Mouse (Mus musculus) spleen, embryonic (tissue): ENCODE measurements around the gene Mecom.

Source experiments
- CTCF ChIA-PET: fragments of 350-600 bp; sonication (Branson Sonifier 250); formaldehyde crosslinking; loops from one replicate; lab custom pipeline; 2022; lab: Charles Lee

Gene Mecom

DNA sequence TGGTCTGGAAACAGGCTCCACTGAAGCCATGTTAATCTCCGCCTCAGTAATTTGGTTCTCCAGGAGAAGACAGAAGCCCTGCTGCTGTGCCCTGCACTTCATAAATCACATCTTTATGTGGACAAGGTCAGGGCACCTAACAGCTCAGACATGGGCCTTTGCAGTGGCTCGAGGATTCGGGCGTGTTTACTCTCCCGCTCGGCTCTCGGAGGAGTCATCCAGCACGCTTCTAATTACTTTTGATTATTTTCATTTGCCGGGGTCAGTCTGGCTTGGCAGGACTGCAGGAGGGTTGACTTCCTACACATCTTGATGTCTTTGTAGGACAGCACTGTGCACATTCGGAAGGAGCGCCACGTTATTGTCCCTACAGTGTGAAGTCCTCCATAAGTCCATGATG, 529.6 kb downstream of the Mecom start:
- CTCF ChIA-PET, result no interaction called here

DNA sequence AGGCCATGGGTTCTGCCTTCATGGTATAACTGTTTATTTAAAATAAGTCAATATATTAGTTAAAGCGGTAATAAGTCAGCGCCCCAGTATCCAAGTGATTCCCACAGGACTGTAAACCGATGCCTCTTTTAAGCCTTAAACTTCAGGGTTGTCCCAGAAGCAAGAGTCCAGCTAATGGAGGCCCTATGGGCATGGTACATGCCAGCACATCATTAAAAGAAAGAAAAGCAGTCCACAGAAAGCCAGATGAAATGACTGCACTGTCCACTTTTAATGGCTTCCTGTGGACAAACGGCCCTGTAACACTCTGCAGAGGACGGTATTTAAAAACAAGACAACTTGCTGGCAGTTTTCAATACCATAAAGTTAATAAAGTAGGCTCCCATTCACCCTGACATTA, 531.0 kb downstream of the Mecom start:
- CTCF ChIA-PET, result no interaction called here

DNA sequence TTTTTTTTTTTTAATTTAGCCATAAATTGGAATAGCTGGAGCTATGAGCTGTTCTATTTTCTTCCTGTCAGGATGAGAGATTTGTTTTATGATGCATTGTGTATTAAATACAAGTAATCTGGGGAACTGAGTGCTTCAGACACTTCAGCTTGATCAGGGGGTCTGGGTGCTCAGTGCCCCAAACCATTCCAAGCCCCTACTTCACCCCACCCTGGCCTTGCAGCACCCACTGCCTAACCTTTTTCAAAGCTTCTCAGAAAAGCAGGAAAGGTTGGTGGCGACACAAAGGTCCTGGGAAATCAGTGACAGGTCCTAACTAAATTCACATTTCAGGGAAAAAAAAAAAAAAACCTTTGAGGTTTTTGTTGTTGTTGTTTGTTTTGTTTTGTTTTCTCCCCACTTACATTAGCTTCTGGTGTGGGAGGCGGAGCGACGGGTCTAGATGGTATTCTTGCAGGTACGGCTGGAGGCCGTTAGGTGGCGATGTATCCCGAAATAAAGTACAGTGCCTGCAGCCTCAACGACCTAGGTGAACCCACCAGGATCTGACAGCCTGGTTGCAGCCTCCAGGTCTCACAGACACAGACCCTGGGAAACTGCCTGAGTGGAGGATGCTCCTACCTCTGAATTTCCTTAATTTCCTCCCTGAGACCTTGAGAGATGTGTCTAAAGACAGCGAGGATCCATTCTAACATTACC, 532.7 kb downstream of the Mecom start:
- CTCF ChIA-PET, result no interaction called here

DNA sequence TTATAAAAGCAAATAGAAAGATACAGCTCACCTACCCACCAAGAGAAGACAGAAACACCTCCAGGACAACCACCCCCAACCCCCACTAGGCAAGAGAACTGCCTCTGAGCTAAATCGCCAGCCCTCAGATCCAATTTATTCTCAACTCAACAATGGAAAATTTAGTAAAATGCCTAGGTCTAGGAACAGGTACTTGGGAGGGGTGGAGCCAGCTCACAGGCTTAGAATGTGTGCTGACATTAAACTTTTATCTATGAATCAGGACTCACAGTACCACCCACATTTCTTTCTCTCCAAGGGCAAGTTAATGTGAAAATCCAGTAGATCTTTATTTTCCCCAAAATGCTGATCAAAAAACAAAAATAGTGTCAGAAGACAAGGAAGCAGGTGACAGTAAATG, 533.5 kb downstream of the Mecom start:
- CTCF ChIA-PET, result no interaction called here

DNA sequence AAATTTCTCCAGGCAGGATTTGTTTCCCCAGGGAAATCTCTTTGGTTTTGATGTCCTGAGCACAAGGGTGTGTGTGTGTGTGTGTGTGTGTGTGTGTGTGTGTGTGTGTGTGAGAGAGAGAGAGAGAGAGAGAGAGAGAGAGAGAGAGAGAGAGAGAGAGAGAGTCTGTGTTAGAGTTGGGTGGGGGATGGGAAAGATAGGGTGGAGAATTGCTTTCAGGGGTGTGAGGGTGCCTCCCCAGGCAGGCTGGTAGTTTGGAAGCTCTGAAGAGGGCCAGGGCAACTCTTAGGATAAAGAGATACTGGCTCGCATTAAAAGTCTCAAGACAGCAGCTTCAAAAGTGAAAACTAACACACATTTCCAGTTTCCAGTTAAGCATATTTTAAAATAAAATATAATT, 534.4 kb downstream of the Mecom start:
- CTCF ChIA-PET, result no interaction called here

DNA sequence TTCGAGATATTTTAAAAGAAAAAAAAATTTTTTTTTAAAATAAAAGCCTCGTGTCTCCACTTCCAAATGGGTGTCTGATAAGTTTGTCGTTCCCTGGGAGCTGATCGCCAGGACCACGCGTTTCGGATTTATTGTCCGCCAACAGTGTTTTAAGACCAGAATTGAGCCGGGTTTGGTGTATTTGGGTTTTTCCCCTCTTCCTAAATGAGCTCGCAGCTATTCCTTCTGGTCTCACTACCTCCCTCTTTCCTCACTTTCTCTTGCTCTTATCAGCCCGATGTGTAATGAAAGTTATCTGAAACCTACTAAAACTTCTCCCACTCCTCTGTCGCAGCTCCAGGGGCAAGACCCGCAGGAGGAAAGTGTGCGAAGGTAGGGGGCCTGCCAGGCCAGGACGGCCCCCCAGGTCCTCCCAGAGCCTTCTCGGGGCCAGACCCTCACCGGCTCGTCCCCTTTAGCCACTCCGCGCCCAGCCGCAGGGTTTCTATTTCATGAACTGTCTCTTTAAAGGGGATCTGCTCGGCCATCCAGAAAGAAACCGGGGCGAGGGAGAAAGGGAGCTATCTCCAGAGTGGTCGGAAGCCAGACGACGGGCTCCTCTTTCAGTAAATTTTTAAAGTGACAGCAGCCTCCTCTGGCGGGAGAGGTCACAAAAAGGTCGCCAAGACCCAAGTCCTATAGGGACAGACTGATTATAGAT, 535.0 kb downstream of the Mecom start:
- CTCF ChIA-PET, result no interaction called here

DNA sequence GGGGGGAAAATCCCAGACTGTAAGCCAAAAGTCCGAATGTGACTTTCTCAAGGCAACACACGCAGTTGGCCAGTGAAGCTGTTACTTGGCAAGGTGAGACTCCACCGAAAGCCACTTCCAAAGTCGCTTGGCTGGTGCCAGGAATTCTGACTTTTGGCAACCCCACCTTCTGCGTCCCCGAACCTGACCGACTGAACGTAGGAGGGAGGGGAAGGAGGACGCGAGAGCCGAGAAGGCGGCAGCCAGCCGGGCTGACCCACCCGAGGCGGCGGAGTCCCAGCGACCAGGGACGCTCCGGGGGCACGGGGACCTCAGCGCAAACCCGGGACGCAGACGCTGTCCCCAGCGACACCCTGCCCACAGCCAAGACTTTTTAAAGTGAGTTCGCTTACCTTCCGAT, 535.7 kb downstream of the Mecom start:
- CTCF ChIA-PET, result no interaction called here

DNA sequence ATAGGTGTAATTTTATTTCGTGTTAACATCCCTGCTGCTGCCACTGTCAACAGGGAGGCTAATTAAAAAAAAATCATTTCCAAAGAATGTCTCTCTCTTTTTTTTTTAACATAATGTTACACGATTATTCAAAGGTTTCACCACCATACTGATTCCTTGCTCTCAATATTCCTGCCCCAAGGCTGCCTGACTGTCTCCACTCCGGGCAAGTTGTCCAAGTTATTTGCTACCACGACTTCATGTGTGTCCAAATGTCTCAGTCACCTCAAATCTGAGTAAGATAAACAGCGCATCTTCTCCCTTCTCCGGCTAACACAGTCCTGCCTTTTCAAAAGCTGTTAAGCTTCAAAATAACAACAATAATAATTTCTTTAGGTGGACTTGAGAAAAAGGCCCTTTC, 536.1 kb downstream of the Mecom start:
- CTCF ChIA-PET, result no interaction called here

DNA sequence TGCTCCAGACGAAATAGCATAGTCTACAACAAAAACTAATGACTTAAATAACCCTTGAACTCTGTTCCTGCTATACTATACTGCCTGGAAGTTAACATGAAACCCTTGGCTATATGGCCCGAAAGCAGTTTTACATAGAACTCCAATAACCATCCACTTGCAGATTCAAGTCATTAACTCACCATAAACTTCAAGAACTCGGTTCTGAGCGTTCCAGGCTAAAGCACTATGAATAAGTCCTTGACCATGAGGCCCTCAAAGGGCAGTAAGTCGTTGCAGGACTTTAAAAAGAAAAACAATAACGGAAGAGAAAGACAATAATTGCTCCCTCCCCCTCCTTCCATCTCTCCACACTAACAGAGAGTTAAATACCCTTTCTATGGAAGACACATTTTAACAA, 536.9 kb downstream of the Mecom start:
- CTCF ChIA-PET, result no interaction called here

DNA sequence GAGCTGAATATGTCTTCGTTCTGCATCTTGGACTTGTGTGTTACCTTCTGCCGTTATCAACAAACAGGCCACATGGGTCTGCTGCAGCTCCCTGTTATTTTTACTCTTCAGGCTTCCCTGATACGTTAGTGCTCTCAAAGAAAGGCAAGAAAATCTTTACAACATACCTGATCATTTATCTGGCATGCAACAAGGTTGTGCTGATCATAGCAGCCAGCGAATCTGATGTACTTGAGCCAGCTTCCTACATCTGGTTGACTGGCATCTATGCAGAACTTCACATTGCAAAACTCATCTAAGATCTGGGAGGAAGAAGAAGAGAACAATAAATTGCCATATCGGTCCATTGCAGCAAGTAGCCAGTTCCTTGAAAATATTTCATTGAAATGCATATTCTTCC, 538.2 kb downstream of the Mecom start:
- CTCF ChIA-PET, result no interaction called here

DNA sequence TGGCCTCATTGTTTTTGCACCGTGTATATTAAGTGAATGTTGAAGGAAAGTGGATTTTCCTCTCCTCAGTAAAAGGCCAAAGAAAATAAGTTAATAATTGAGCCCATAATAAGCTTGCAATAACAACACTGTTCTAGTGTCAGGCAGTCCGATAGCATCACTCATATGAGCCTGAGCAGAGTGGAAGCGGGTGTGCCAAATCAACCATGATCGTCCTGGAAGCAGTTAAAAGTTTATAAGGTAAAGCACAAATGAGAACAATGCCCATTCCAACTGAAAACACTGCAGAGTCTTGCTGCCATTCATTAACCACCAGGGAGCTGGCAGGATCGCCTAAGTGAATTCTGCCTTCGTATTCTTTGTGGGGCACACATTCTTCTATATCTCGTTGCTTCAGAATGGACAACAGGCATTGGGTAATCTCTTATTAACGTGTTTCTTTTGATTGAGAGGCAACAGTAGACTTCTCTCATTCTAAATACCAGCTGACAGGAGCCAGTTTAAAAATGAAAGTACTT, 542.9 kb downstream of the Mecom start:
- CTCF ChIA-PET, result no interaction called here

DNA sequence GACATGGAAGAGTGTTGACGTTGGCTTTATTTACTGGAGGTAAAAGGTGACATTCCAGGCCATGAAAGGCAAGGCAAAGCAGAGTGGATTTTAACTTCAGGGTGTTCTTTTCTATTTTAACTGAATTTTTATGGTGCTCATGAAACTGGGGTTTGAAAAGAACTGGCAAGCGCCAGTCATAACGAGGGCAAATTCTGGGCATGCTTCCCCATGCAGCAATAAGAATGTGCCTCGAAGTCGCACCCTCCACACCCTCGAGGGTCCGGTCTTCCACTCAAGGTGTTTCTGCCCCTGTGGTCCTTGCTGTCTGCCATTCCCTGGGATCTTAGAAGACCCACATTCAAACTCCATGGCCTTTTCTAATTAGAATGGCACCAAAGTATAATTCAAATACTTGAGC, 547.5 kb downstream of the Mecom start:
- CTCF ChIA-PET, result interaction anchor here (0.7 kb wide), 1 partner anchor 194 kb away, joined by 6 read pairs; no protein-coding TSS in a partner anchor

DNA sequence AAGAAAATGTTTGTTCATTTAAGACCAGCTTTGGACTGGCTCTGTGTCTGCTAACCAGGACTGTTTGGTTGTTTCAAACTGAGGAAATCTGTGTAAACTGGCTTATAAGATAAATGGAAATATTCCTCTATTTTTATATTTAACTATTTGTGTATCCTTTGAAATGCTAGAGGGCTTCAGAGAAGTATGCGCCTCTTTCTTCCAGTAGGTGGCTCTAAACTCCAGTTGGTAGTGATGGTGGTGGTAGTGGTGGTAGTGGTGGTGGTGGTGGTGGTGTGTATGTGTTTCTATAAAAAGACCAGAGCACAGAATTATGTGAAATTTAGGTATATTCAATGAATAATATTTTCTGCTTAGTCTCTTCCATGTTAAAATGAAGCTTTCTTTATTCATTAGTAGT, 548.8 kb downstream of the Mecom start:
- CTCF ChIA-PET, result no interaction called here

DNA sequence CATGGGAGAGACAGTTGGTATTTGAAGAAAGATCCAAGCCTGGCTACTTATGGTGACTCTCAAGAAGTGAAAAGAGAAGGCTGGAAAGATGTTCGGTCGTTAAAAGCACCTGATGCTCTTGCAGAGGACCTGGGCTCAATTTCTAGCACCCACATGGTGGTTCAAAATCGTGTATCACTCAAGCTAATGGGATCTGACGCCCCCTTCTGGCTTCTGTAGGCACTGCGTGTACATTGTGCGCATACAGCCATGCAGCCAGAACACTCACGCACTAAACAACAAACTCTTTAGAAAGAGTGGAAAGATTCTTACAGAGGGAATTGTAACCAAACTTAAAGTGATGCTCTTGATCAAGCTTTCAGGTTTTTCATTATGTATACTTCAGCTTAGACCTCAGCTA, 550.7 kb downstream of the Mecom start:
- CTCF ChIA-PET, result no interaction called here

DNA sequence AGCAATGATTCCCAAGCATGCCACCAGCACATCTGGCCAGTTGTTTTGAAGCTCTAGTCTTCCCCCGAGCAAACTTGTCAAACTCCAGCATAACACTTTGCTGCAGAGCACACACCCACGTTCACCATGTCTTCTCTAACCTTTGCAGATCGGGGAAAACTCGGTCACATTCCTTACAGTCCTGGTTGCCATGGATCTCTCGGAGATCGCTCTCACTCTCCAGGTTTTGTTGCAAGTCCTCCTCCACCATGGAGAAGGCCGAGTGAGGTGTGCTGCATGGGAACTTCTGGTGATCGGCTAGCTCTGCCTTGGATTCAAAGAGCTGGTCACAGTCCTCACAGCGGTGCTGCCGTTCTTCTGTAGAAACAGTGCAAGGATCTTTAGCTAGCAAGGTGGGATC, 554.5 kb downstream of the Mecom start:
- CTCF ChIA-PET, result no interaction called here

DNA sequence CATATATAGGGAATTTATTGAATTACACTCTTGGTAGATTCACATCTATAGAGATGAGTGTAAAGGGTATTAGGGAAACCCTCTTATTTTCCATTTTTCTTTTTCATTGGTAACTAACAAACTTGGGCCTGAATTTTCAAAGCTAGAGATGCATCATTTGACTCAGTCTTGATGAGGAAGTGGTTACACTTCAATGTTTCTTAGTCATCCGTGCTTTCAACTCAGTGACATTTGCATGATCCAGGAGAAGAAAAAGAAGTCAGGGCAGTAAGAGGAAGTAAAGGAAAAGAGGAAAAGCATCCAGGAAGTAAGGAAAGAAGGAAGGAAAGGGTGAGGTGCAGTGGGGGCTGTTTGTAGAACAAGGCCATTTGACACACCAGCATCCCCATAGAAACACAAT, 556.3 kb downstream of the Mecom start:
- CTCF ChIA-PET, result no interaction called here

DNA sequence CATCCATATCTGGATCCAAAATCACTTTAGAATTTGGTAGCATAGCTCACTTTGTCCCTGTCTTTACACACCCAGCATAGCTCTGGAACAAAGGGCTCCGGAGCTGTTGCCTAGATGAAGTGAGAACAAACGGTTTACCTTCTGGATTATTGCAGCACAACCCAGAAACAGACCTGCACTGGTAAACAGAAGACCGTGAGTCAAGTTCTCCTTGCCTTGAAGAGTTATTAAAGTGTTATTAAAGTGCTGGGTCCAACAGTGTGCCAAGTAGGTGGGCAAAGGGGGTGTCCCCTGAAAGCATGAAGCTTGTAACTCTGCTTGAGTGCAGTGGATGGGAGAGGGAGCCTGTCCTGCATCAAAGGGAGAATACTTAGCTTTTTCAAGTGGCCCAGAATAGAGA, 563.4 kb downstream of the Mecom start:
- CTCF ChIA-PET, result no interaction called here

DNA sequence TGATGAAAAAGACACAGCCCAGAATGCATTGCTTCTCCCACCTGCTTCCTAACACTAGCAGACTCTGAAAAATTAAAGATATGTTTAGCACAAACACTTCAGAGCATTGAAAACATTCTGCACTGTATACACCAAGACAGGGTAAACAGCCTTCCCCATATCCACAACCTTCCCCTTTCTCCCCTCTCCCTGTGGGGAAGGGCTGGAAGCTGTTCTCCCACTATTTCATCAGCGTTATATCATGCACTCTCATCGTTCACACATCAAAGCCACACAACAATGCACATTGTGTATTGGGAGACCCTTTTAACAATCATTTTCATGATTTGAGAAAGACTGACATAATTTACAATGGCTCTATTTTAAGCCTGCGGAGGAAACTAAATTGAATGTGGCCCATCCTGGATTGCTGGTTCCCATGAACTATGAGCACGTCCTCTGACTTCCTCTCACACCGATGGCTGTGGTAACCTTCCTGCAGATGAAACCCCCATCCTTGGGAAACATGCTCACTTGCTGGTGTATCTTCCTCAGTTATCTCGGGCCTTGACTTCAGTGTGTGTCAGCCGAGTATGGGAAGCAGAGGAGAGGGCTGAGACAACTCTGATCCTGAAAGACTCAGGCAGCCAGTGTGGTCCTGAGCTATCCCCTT, 566.4 kb downstream of the Mecom start:
- CTCF ChIA-PET, result no interaction called here

DNA sequence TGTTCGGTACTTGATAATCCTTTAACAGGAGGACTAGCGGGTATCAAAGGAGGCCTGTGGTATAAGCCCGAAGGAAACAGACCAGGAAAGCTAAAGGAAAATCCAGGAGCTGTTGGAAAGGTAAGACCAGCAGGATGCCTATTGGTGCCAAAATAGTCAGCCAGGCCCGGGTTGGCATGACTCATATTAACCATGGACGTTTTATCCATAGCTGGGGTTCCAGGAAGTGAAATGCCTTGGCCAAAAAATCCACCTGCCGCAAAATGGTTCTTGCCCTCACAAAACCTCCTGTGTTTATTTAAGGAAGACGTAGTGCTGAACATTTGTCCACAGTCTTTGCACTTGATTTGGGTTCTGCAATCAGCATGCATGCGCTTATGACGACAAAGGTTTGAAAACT, 567.3 kb downstream of the Mecom start:
- CTCF ChIA-PET, result no interaction called here

DNA sequence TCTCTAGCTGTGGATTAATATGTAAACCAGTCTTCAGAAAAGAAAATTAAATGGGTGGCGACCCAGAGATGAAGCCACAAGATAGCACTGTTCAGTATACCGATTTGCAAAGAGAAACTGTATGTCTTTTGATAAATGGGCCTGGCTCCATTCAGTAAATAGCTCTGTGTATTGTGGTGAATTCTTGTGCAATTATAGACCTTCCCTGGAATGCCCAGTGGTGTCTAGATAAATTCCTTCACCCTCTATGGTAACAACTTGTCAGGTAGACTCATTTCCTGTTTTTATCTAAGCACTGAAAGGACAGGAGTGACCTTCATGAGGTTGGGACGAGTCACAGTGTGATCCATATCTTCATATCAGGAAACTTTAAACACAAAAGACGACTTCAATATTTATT, 571.2 kb downstream of the Mecom start:
- CTCF ChIA-PET, result no interaction called here

DNA sequence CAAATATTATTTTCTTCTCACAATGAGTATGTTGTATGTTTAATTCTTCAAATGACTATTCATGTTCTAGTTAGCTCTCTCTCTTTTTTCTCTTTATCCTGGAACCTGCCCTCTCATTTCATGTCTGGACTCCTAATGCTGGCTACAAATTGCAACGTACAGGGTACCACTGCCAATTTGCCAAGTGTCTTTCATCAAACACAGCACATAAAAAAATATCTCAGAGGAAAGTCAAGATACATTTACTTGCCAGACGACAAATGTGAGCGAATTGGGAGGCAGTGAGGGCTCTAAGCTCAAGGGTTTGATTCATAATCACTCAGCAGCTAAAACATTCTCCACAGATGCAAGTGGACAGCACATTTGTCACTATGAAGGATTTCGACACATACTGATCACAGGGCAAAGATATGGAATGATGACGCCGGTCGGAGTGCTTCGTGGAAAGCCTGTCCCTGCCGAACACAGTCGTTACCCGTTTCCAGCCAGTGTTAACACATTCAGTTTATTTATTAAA, 579.3 kb downstream of the Mecom start:
- CTCF ChIA-PET, result no interaction called here

DNA sequence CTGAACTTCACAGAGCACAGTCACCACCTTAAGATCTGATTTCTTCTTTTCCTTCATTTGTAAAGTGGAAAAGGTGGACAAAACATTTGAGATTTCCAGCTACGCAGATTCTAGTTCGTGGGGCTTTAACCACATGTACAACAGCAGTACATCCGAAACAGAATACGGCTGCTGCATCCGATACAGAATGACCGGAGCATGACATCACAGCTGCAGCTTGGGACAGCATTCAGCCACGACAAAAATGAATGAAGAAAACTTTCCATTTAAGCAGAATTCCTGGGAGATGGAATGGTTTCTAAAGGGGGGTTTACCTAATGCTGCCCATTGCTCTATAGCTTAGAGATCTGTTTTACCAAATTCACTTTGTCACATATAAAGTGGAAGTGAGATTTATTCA, 583.9 kb downstream of the Mecom start:
- CTCF ChIA-PET, result no interaction called here

DNA sequence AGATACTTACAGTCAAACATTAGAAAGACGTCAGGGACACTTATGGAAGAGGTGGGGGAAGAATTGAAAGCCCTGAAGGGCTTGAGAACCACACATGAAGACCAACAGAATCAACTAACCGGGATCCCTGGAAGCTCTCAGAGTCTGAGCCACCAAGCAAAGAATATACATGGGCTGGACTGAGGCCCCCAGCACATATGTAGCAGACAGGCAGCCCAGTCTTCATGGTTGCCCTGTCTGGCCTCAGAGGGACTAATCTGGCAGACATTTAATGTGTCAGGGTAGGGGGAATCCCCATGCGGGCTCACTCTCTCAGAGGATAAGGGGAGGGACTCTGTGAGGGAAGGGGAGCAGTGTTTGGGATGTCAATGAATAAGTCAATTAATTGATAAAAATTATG, 584.4 kb downstream of the Mecom start:
- CTCF ChIA-PET, result no interaction called here
